Mouse (Mus musculus) intestine, postnatal 0 days (tissue): ENCODE measurements around the gene Tsks. TPM values are rescaled to one million over a fixed set of nuclear protein-coding genes. Genes with fewer than 3 reads are reported as not detected.
A peak's percentile ranks its signal among the peaks of the same experiment; 100 is the strongest.

ENCODE experiments used
- ATAC-seq: fragments of 200-750 bp; cut with Nextera tagmentation; 2 replicates; pipeline ENCODE4 v1.8.0; 2017; ENCODE audit warnings: mild to moderate bottlenecking, moderate TSS enrichment, moderate library complexity
- H3K27ac ChIP-seq: fragments of 300-500 bp; sonication (generic); 2 replicates; pipeline ENCODE4 v1.5.1; 2014; ENCODE audit warnings: mild to moderate bottlenecking, low read depth, low read length, moderate library complexity
- H3K27me3 ChIP-seq: fragments of 300-500 bp; sonication (generic); replicated peaks from 2 replicates; pipeline ENCODE4 v1.6.1; 2014; ENCODE audit warnings: low read length, mixed read lengths; ENCODE audit not compliant: control insufficient read depth, insufficient read depth
- H3K36me3 ChIP-seq: fragments of 300-500 bp; sonication (generic); 2 replicates; pipeline ENCODE4 v1.6.1; 2014; ENCODE audit warnings: mild to moderate bottlenecking, moderate library complexity; ENCODE audit not compliant: control insufficient read depth, insufficient read depth
- H3K4me1 ChIP-seq: fragments of 300-500 bp; sonication (generic); replicated peaks from 2 replicates; pipeline ENCODE4 v1.6.1; 2014; ENCODE audit warnings: antibody characterized with exemption, low read length, mixed read lengths; ENCODE audit not compliant: control insufficient read depth, insufficient read depth
- H3K4me2 ChIP-seq: fragments of 300-500 bp; sonication (generic); replicated peaks from 2 replicates; pipeline ENCODE4 v1.6.1; 2014; ENCODE audit warnings: low read depth, mild to moderate bottlenecking, moderate library complexity
- H3K4me3 ChIP-seq: fragments of 300-500 bp; sonication (generic); 2 replicates; pipeline ENCODE4 v1.5.1; 2014; ENCODE audit warnings: low read depth, low read length
- H3K9ac ChIP-seq: fragments of 300-500 bp; sonication (generic); 2 replicates; pipeline ENCODE4 v1.6.1; 2014; ENCODE audit warnings: mild to moderate bottlenecking, low read depth, low read length
- H3K9me3 ChIP-seq: fragments of 300-500 bp; sonication (generic); 2 replicates; pipeline ENCODE4 v1.6.1; 2016; ENCODE audit warnings: mixed run types; ENCODE audit not compliant: control insufficient read depth
- CTCF ChIP-seq: sonication (generic); IDR thresholded peaks from 2 replicates; pipeline ENCODE4 v1.5.1; 2016; ENCODE audit warnings: low read depth, mild to moderate bottlenecking, control low read depth, antibody characterized with exemption, moderate library complexity
- WGBS: fragments of 180-500 bp; shearing (Covaris S2); extraction: QIAGEN DNeasy Blood & Tissue Kit; methylation state at CpG from one replicate; pipeline ENCODE4 v1.1.7; 2014; 5-methylcytosine and 5-hydroxymethylcytosine counted together
- polyA plus RNA-seq: library from polyadenylated mRNA; unstranded; fragments of >200 nt; fragmentation: Nextera tagmentation; extraction: Ambion mirVana; gene quantifications from 2 replicates; pipeline ENCODE4 v1.2.1, GENCODE M21; 2015

The Tsks gene
- polyA plus RNA-seq, 1 experiment from 2014 or later, result 0.13 TPM

- no peak for ATAC-seq
- Histone ChIP-seq H3K27ac (peak overlapping the region; percentile 83), H3K27me3 (no peaks in the 10 kb centered on the region), H3K36me3 (peaks cover 19% of the 10 kb centered on the region), H3K4me1 (no peaks in the 10 kb centered on the region), H3K9me3 (no peaks in the 10 kb centered on the region), H3K4me2 (peak overlapping the region; percentile 73), H3K9ac (peak overlapping the region; percentile 81), H3K4me3 (peak overlapping the region; percentile 70)
- TF ChIP-seq CTCF, result peak; percentile 62
- WGBS, result under 1% methylated on average over 43 of the region's 45 CpGs
Measured at GRCm38 (mm10) chr7:44985595-44986191, 42.7 kb downstream of the Tsks start.

GRCm38 (mm10) chr7:44986192-44986878 is 43.3 kb downstream of the Tsks start, which contains the start of gene Prmt1:
Gene Prmt1, minus strand, starts transcription at chr7:44986568.
- ATAC-seq, result peak; percentile 97
- WGBS, result 0% methylated on average over 42 of the region's 42 CpGs
- H3K27ac ChIP-seq, result peak within 1 kb of the TSS; percentile 86

GRCm38 (mm10) chr7:44986879-44987718 is 44.1 kb downstream of the Tsks start:
- H3K27me3 ChIP-seq, result no peaks in the 10 kb centered on the region
- WGBS, result under 1% methylated on average over 29 of the region's 29 CpGs
- ATAC-seq, result peak; percentile 49

More at GRCm38 (mm10) chr7:44986192-44986878, 43.3 kb downstream of the Tsks start, which contains the start of gene Prmt1:
- Histone ChIP-seq H3K27me3 (no peaks in the 10 kb centered on the region), H3K9me3 (no peaks in the 10 kb centered on the region), H3K4me2 (peak within 1 kb of the TSS; percentile 81), H3K4me1 (no peaks in the 10 kb centered on the region), H3K36me3 (peaks cover 16% of the 10 kb centered on the region), H3K9ac (peak within 1 kb of the TSS; percentile 81), H3K4me3 (peak within 1 kb of the TSS; percentile 70)
- no peak for TF ChIP-seq CTCF

GRCm38 (mm10) chr7:44996672-44997071 is 53.7 kb downstream of the Tsks start:
- no peaks in the 10 kb centered on the region for H3K27me3 ChIP-seq
- no peaks in the 10 kb centered on the region for H3K9me3 ChIP-seq
- H3K27ac ChIP-seq, result no peak overlapping the region
- TF ChIP-seq CTCF, result no peak
- peak overlapping the region; percentile 58 for H3K9ac ChIP-seq
- WGBS, result 9% methylated on average over 10 of the region's 10 CpGs
- 0 out of 2 replicates have a peak, but pooled peaks cover 5% of the 10 kb centered on the region for H3K4me1 ChIP-seq
- H3K36me3 ChIP-seq, result peaks cover 41% of the 10 kb centered on the region
- peak overlapping the region; percentile 78 for H3K4me2 ChIP-seq
- peak overlapping the region; percentile 83 for H3K4me3 ChIP-seq
- ATAC-seq, result no peak

More at GRCm38 (mm10) chr7:44986879-44987718, 44.1 kb downstream of the Tsks start:
- peak overlapping the region; percentile 55 for H3K4me3 ChIP-seq
- peak overlapping the region; percentile 86 for H3K27ac ChIP-seq
- peak overlapping the region; percentile 59 for H3K9ac ChIP-seq
- no peaks in the 10 kb centered on the region for H3K4me1 ChIP-seq
- 0 out of 2 replicates have a peak, but pooled peaks have one; percentile 5 for TF ChIP-seq CTCF
- H3K36me3 ChIP-seq, result peaks cover 14% of the 10 kb centered on the region
- peak overlapping the region; percentile 81 for H3K4me2 ChIP-seq
- H3K9me3 ChIP-seq, result no peaks in the 10 kb centered on the region

GRCm38 (mm10) chr7:44997231-44997939 is 54.4 kb downstream of the Tsks start, which contains the start of gene Irf3:
Gene Irf3, plus strand, starts transcription at chr7:44997648.
- peak within 1 kb of the TSS; percentile 83 for H3K27ac ChIP-seq
- H3K4me2 ChIP-seq, result peak within 1 kb of the TSS; percentile 78
- 0 out of 2 replicates have a peak, but pooled peaks cover 5% of the 10 kb centered on the region for H3K4me1 ChIP-seq
- peaks cover 43% of the 10 kb centered on the region for H3K36me3 ChIP-seq
- TF ChIP-seq CTCF, result no peak
- peak within 1 kb of the TSS; percentile 74 for H3K9ac ChIP-seq
- peak within 1 kb of the TSS; percentile 83 for H3K4me3 ChIP-seq
- peak; percentile 92 for ATAC-seq
- no peaks in the 10 kb centered on the region for H3K9me3 ChIP-seq
- no peaks in the 10 kb centered on the region for H3K27me3 ChIP-seq
- WGBS, result under 1% methylated on average over 43 of the region's 43 CpGs
